Mouse (Mus musculus) right cerebral cortex, adult 18-20 months (tissue): Measurements from ENCODE around the gene Aup1.

Experiments used
- DNase-seq: peaks from one replicate; pipeline ENCODE4 v3.0.0; 2022; ENCODE audit warnings: mixed read lengths

Gene Aup1

DNA sequence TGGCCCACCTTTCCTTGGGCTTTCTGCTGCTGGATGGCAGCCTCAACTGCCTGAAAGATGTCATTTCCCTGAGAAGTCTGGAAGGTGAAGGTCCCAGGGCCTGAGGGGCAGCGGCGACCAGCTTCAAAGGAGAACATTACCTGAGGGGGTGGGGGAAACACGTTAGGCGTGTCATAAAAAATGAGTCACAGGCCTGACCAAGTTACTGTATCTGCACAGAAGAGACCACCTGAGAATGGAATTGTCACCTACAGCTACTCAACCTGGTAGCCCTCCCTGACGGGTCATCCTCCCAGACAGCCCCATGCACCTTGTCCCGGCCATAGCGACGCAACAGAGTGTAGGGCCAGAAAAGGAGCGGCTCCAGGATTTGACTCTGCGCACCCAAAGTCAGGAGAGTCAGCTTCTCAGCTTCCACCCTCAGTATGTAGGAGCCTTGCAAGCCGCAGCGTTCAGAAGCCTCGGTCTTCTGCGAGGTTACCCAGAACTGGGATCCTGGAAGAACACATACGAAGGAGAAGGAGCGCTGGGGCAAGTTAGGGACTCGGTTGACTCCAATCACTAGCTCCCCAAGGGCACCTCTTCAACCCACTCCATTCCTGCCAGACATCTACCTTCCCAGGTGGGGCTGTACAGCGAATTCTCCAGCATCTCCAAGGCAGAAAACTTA is 22.3 kb upstream of the Aup1 start:
- no peak for DNase-seq

DNA sequence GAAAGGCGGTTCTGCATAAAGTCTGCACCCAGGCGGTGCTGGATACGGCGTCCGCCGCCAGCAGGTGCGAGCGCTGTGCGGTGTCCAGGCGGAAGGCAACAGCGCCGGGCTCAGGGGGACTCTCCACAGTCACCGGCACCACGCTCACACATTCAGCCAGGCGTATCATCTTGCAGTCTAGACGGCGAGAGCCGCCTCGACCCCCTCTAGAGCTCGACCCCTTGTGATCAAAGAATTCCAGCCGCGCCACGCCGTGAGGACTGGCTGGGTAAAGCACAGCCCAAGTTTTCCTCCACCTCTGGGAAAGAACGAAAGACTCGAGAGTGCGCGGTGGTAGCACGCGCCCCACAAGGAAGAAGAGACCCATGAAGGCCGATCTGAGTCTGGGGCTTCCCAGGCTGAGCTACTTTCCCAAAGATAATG is 21.5 kb upstream of the Aup1 start:
- no peak for DNase-seq

DNA sequence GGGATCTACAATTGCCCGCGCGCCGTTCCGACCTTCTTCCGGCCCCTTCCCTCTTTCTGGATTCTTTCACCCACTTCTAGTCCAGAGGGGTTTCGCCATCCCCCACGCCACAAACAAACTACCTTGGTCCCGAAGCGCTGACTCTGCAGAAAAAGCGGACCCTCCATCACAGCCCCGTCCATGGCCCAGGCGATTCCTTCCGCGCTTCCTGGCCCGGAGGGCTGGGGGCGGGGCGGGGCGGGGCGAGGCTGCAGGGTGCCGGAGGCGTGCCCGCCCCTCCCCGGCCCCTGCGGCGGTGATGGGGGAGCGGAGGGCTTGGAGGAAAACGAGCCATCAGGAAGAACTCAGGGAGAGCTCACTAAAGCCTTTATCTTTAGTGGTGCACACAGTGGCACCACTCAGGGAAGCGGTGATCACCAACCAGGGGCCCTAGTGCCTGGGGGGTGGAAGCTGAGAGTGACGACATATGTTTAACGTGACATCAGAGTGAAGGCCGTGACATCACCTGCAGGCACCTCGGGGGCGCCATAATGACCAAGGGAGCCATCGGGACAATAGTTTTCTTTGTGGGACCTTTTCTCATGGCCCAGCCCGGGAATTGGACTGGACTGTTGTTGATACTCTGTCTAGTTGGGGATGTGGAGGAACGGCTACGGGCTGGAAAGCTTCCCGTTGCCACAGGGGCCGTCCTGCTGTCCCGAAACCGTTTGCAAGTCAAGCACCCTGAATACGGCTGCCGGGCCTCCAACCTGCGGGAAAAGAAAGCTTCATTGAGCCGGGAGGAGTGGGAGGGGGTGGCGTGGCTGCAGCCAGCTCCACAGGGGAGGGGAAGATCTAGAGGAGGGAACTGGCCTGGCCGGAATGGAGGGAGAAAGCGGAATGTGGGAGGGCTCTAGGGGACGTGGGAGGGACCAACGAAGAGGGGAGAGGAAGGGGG is 20.8 kb upstream of the Aup1 start, which contains the start of the genes Dok1 and Loxl3:
Dok1 (minus strand) TSS at position 223 of the 937 bp plus-strand sequence.
Loxl3 (plus strand) TSS at position 925 of the 937 bp plus-strand sequence.
- DNase-seq = peak; percentile 30

DNA sequence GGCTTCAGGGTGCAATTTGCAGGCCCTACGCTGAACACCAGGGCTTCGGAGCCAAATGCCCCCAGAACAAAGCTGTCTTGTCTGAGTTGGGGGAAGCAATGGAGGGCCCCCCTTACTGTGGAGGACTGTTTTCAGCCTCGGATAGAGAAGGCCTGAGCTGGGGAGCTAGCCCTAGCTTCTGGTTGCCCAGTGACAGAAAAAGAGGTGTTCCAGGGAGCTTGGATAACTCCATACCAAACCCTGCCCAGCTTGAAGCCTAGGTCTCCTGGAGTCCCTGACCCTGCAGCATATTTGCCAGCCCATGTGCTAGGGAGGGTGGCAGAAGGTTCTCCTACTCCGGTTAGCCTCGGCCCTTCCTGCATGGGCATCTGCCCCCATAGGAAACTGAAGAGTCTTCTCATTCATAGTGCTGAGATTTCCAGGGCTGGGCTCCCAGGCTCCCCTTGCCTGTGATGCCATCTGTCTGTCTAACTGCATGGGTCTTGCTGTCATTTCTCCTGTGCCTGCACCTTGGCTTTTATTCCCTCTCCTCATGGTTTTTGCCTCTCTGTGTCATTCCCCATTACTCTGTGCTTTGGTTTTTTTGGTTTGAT is 19.8 kb upstream of the Aup1 start:
- no peak for DNase-seq

DNA sequence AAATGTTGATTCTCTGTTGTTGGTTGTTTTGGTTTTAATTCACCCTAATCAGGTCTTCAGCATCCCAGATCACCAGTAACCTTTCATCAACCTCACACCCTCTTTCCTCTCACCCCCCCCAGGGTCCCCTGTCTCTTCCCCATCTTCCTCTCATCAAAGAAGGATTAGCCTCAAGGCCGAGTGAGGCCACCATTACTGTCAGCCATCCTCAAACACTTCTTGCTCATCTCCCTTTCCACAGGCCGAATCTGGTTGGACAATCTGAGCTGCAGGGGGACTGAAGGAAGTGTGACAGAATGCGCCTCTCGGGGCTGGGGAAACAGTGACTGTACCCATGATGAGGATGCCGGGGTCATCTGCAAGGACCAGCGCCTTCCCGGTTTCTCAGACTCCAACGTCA is 17.1 kb upstream of the Aup1 start:
- DNase-seq = no peak

GRCm38 (mm10) chr6:83038496-83039012 is 15.8 kb upstream of the Aup1 start:
- peak; percentile 87 for DNase-seq

DNA sequence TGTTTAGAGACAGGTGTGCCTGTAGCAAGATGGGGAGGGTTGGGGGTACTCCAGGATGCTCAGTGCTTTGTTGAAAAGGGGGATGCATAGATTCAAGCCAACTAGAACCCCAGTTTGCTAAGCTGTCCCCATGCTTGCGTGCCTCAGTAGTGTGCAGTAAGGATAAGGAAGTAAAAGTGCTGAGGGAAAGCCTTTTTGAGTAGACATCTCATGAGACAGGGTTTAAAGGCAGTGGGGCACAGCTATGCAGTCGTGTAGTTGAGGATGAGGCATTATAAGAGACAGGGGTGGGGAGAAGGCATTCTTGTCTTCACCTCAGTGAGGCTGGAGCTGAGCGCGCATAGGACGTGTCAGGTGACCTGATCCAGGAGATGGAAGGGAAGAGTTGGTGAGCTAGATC is 13.7 kb upstream of the Aup1 start:
- DNase-seq = no peak

- no peak for DNase-seq
These were observed 10.8 kb upstream of the Aup1 start for GRCm38 (mm10) chr6:83043561-83043960.

- no peak for DNase-seq
These were observed 10.3 kb upstream of the Aup1 start for GRCm38 (mm10) chr6:83043993-83044392.

DNA sequence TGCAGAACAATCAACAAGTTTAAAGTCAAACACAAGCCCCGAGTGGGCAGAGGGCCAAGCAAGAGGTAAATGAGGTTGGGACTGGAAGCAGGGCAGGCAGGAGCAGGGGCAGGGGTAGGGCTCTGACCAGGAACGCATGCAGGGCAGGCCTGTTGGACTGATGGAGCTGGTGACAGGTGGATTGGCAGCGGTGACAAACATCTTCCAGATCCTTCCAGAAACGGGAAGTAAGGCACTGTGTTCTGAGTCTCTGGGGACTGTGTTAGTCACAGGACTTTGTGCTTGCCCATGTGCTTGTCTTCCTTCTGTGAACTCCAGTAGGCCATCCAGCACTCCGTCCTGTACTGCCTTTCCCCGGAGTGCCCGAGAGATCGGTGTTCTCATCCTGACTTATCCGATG is 9.6 kb upstream of the Aup1 start:
- no peak for DNase-seq

GRCm38 (mm10) chr6:83049367-83049766 is 5.0 kb upstream of the Aup1 start:
- no peak for DNase-seq

- peak; percentile 46 for DNase-seq
These were observed 973 bp upstream of the Aup1 start for GRCm38 (mm10) chr6:83053136-83053960.

DNA sequence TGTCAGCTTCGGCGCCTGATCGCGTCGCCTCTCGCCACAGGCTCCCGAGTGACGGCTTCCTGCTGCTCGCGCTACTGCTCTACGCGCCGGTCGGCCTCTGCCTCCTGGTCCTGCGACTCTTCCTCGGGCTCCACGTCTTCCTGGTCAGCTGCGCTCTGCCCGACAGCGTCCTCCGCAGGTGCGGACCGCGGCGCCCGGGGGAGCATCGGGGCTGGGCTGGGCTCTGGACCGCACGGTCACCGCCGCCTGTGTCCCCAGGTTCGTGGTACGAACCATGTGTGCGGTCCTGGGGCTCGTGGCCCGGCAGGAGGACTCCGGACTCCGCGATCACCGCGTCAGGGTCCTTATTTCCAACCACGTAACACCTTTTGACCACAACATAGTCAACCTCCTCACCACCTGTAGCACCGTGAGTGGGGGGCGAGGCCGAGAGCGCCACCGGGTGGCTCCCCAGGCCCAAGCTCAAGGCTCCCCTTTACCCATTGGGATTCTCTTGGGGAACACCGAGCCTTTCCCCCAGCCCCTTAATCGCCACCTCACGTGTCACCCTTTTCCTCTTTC is 630 bp downstream of the Aup1 start, which contains the start of gene Htra2:
Htra2 (minus strand) TSS at position 403 of the 561 bp plus-strand sequence.
- DNase-seq = no peak

- peak; percentile 34 for DNase-seq
These were observed 3.5 kb downstream of the Aup1 start, which contains the start of gene Dqx1 for GRCm38 (mm10) chr6:83057790-83058189. Gene Dqx1, plus strand, starts transcription at chr6:83057844.

GRCm38 (mm10) chr6:83058725-83059124 is 4.4 kb downstream of the Aup1 start:
- DNase-seq = no peak

DNA sequence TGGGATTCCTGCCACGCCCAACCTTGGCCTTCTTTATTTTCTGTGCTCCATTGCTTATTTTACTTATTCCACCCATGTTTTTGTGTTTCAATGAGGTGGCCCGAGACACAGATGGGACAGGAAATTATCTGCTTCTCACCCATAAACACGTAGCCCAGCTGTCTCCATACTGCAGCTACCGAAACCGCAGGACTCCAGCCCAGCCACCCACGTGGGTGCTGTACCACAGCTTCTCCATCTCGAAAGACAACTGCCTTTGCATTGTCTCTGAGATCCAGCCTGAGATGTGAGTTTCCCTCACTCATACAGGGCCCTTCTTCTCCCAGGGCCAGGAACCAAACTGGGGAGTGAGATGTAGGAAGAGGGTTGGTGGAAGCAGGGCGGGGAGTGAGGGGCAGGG is 11.7 kb downstream of the Aup1 start:
- no peak for DNase-seq

DNA sequence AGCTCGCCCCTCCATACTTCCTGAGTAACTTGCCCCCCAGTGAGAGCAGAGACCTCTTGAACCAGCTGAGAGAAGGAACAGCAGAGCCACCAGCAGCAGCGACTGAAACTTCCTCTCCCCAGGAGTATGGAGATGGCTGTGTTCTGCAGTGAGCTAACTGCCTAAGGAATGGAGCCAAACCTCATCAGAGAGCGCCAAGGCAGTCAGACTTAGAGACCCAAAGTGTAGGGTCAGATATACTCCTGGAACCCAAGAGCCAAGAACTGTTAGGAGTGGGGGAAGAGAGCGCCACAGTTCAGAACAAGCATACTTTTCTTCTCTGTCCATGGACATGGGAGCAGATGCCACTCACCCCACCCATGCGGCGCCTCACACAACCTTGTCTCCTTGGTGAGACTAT is 12.1 kb downstream of the Aup1 start:
- DNase-seq = no peak

DNA sequence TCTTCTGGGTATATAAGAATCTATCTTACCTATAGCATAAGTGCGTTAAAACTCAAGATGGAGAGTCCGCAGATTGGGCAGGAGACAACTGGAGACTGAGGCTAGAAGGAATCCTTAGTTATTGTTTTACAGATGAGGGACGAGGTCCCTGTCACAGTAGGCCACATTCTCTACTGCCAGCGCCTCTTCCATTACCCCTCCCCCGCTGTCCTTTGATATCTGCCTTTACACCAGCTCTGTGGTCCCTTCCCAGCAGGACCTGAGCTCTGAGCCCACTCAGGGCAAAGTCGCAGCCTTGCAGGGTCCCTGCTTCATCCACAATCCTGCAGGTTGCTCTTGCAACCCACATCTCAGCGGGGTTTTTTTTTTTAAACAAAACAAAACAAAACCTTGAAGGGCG is 13.9 kb downstream of the Aup1 start:
- DNase-seq = no peak

GRCm38 (mm10) chr6:83068706-83069487 is 14.6 kb downstream of the Aup1 start:
- DNase-seq = no peak

DNA sequence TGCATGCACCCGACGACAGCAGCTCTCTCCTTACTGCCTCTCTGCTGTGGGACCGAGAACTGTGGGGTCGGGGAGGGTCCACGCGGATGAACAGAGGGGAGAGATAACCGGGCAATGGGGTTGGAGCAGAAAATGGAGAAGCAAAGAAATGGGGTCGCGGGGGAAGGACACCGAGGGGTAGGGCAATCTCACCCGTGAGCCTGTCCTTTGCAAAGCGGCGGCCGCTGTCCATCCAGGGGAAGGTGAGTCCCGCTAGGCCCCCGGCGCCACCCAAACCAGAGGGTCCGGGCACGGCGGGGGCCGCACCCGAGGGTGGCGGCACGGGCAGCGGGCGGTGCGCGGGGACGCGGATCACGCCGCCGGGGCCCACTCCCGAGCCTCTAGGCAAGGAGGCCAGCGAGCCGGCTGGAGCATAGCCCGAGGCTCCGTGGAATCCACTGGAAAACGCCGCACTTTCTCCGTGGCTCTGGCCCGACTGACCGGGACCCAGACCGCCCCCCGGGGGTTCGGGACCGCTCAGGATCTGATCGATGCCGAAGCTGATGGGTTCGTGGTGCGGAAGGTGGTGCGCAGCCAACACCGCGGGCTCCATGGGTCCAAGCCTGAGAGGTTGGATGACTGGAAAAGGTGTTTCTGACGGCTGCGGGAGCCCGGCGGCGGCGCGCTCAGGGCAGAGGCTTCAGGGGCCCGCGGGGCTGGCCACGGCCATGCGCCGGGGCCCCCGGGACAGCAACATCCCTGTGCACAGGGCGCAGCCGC is 15.3 kb downstream of the Aup1 start:
- DNase-seq = no peak

GRCm38 (mm10) chr6:83070247-83070310 is 15.8 kb downstream of the Aup1 start, which contains the start of gene Tlx2:
Gene Tlx2, minus strand, starts transcription at chr6:83070293.
- no peak for DNase-seq
